Mouse (Mus musculus): ENCODE results near the gene Epn2. TPM values are rescaled to one million over a fixed set of nuclear protein-coding genes. Genes with fewer than 3 reads are reported as not detected.

Epn2 gene
- polyA plus RNA-seq (2016; fragmentation: Nextera tagmentation; extraction: Ambion mirVana) = 24.7 and 25.4 TPM in 2 replicates

- under 1% methylated on average over 93 of the region's 93 CpGs for WGBS
- H3K27ac ChIP-seq (replicated peaks) = peak within 1 kb of the TSS; percentile 93
Measured at GRCm38 (mm10) chr11:61578983-61579877, at the start of gene Epn2. TSS of gene Epn2 (minus strand) at chr11:61579687.

GRCm38 (mm10) chr11:61626509-61626908 is 47.0 kb upstream of the Epn2 start:
- 100% methylated on average over 1 of the region's 1 CpGs for WGBS
- no peak for DNase-seq (ENCODE audit: low spot score)
- Histone ChIP-seq H3K4me1 (no peaks in the 10 kb centered on the region), H3K27me3 (replicated peaks; ENCODE audit: low read depth, poor library complexity, severe bottlenecking) (no peaks in the 10 kb centered on the region), H3K36me3 (replicated peaks) (no peaks in the 10 kb centered on the region), H3K9me3 (no peaks in the 10 kb centered on the region), H3K27ac (replicated peaks) (no peak overlapping the region), H3K4me3 (no peak overlapping the region)

More at GRCm38 (mm10) chr11:61578983-61579877, at the start of gene Epn2:
- no peaks in the 10 kb centered on the region for H3K9me3 ChIP-seq
- peaks cover 21% of the 10 kb centered on the region for H3K4me1 ChIP-seq
- DNase-seq (ENCODE audit: low spot score) = peak; percentile 92
- peaks cover 8% of the 10 kb centered on the region for H3K36me3 ChIP-seq (replicated peaks)
- H3K27me3 ChIP-seq (replicated peaks; ENCODE audit: low read depth, poor library complexity, severe bottlenecking) = no peaks in the 10 kb centered on the region
- peak within 1 kb of the TSS; percentile 95 for H3K4me3 ChIP-seq

GRCm38 (mm10) chr11:61625136-61625535 is 45.6 kb upstream of the Epn2 start:
- DNase-seq (ENCODE audit: low spot score) = no peak
- Histone ChIP-seq H3K27me3 (replicated peaks; ENCODE audit: low read depth, poor library complexity, severe bottlenecking) (no peaks in the 10 kb centered on the region), H3K4me1 (peaks cover 5% of the 10 kb centered on the region), H3K36me3 (replicated peaks) (no peaks in the 10 kb centered on the region), H3K9me3 (no peaks in the 10 kb centered on the region), H3K4me3 (no peak overlapping the region), H3K27ac (replicated peaks) (no peak overlapping the region)
- 82% methylated on average over 7 of the region's 7 CpGs for WGBS

- peak overlapping the region; percentile 60 for H3K4me3 ChIP-seq
- 60% methylated on average over 8 of the region's 8 CpGs for WGBS
- peaks cover 26% of the 10 kb centered on the region for H3K4me1 ChIP-seq
- DNase-seq (ENCODE audit: low spot score) = no peak
- 0 out of 2 replicates have a peak, but pooled peaks cover 6% of the 10 kb centered on the region for H3K27me3 ChIP-seq (replicated peaks; ENCODE audit: low read depth, poor library complexity, severe bottlenecking)
- 0 out of 2 replicates have a peak overlapping the region, but pooled peaks have one; percentile 81 for H3K27ac ChIP-seq (replicated peaks)
- no peaks in the 10 kb centered on the region for H3K36me3 ChIP-seq (replicated peaks)
- no peaks in the 10 kb centered on the region for H3K9me3 ChIP-seq
Measured at GRCm38 (mm10) chr11:61620762-61621161, 41.3 kb upstream of the Epn2 start.

- H3K27ac ChIP-seq (replicated peaks) = peak overlapping the region; percentile 81
- no peaks in the 10 kb centered on the region for H3K36me3 ChIP-seq (replicated peaks)
- H3K9me3 ChIP-seq = no peaks in the 10 kb centered on the region
- peak; percentile 84 for DNase-seq (ENCODE audit: low spot score)
- peaks cover 31% of the 10 kb centered on the region for H3K4me1 ChIP-seq
- 0 out of 2 replicates have a peak, but pooled peaks cover 11% of the 10 kb centered on the region for H3K27me3 ChIP-seq (replicated peaks; ENCODE audit: low read depth, poor library complexity, severe bottlenecking)
- peak overlapping the region; percentile 60 for H3K4me3 ChIP-seq
- WGBS = under 1% methylated on average over 17 of the region's 17 CpGs
Measured at GRCm38 (mm10) chr11:61620254-61620670, 40.8 kb upstream of the Epn2 start.

GRCm38 (mm10) chr11:61619791-61620241 is 40.3 kb upstream of the Epn2 start:
- Histone ChIP-seq H3K9me3 (no peaks in the 10 kb centered on the region), H3K36me3 (replicated peaks) (no peaks in the 10 kb centered on the region), H3K4me1 (peaks cover 32% of the 10 kb centered on the region), H3K27ac (replicated peaks) (peak overlapping the region; percentile 81), H3K27me3 (replicated peaks; ENCODE audit: low read depth, poor library complexity, severe bottlenecking) (0 out of 2 replicates have a peak, but pooled peaks cover 15% of the 10 kb centered on the region), H3K4me3 (peak overlapping the region; percentile 60)
- peak; percentile 80 for DNase-seq (ENCODE audit: low spot score)
- under 1% methylated on average over 17 of the region's 17 CpGs for WGBS

- DNase-seq (ENCODE audit: low spot score) = no peak
- no peaks in the 10 kb centered on the region for H3K9me3 ChIP-seq
- 15% methylated on average over 6 of the region's 6 CpGs for WGBS
- H3K27me3 ChIP-seq (replicated peaks; ENCODE audit: low read depth, poor library complexity, severe bottlenecking) = 0 out of 2 replicates have a peak, but pooled peaks cover 15% of the 10 kb centered on the region
- no peaks in the 10 kb centered on the region for H3K36me3 ChIP-seq (replicated peaks)
- peak overlapping the region; percentile 81 for H3K27ac ChIP-seq (replicated peaks)
- peaks cover 32% of the 10 kb centered on the region for H3K4me1 ChIP-seq
- H3K4me3 ChIP-seq = peak overlapping the region; percentile 60
Measured at GRCm38 (mm10) chr11:61619356-61619755, 39.9 kb upstream of the Epn2 start.

- H3K27ac ChIP-seq (replicated peaks) = no peak overlapping the region
- H3K9me3 ChIP-seq = no peaks in the 10 kb centered on the region
- 0 out of 2 replicates have a peak, but pooled peaks cover 15% of the 10 kb centered on the region for H3K27me3 ChIP-seq (replicated peaks; ENCODE audit: low read depth, poor library complexity, severe bottlenecking)
- H3K36me3 ChIP-seq (replicated peaks) = no peaks in the 10 kb centered on the region
- 84% methylated on average over 8 of the region's 8 CpGs for WGBS
- H3K4me1 ChIP-seq = peaks cover 32% of the 10 kb centered on the region
- no peak overlapping the region for H3K4me3 ChIP-seq
- DNase-seq (ENCODE audit: low spot score) = no peak
Measured at GRCm38 (mm10) chr11:61618571-61618970, 39.1 kb upstream of the Epn2 start.

- Histone ChIP-seq H3K27me3 (replicated peaks; ENCODE audit: low read depth, poor library complexity, severe bottlenecking) (0 out of 2 replicates have a peak, but pooled peaks cover 15% of the 10 kb centered on the region), H3K27ac (replicated peaks) (no peak overlapping the region), H3K9me3 (no peaks in the 10 kb centered on the region), H3K4me3 (no peak overlapping the region), H3K4me1 (peaks cover 32% of the 10 kb centered on the region), H3K36me3 (replicated peaks) (no peaks in the 10 kb centered on the region)
- WGBS = 89% methylated on average over 8 of the region's 8 CpGs
- no peak for DNase-seq (ENCODE audit: low spot score)
Measured at GRCm38 (mm10) chr11:61618131-61618530, 38.6 kb upstream of the Epn2 start.

- Histone ChIP-seq H3K4me1 (peaks cover 32% of the 10 kb centered on the region), H3K27me3 (replicated peaks; ENCODE audit: low read depth, poor library complexity, severe bottlenecking) (0 out of 2 replicates have a peak, but pooled peaks cover 15% of the 10 kb centered on the region), H3K36me3 (replicated peaks) (no peaks in the 10 kb centered on the region), H3K27ac (replicated peaks) (no peak overlapping the region), H3K9me3 (no peaks in the 10 kb centered on the region), H3K4me3 (no peak overlapping the region)
- 76% methylated on average over 7 of the region's 7 CpGs for WGBS
- DNase-seq (ENCODE audit: low spot score) = no peak
Measured at GRCm38 (mm10) chr11:61617293-61617975, 37.9 kb upstream of the Epn2 start.

- 0 out of 2 replicates have a peak, but pooled peaks cover 15% of the 10 kb centered on the region for H3K27me3 ChIP-seq (replicated peaks; ENCODE audit: low read depth, poor library complexity, severe bottlenecking)
- H3K4me1 ChIP-seq = peaks cover 32% of the 10 kb centered on the region
- H3K9me3 ChIP-seq = no peaks in the 10 kb centered on the region
- DNase-seq (ENCODE audit: low spot score) = no peak
- 60% methylated on average over 9 of the region's 9 CpGs for WGBS
- 0 out of 2 replicates have a peak overlapping the region, but pooled peaks have one; percentile 2 for H3K27ac ChIP-seq (replicated peaks)
- no peaks in the 10 kb centered on the region for H3K36me3 ChIP-seq (replicated peaks)
- peak overlapping the region; percentile 49; the same call in 1 of the 2 replicates for H3K4me3 ChIP-seq
Measured at GRCm38 (mm10) chr11:61616523-61617292, 37.2 kb upstream of the Epn2 start.
